Mouse (Mus musculus): Measurements from ENCODE around the gene Vav3. TPM values are rescaled to one million over a fixed set of nuclear protein-coding genes. Genes with fewer than 3 reads are reported as not detected.

The Vav3 gene
- polyA plus RNA-seq, 2 experiments = 10.8 to 33.0 TPM

GRCm38 (mm10) chr3:109496461-109496860, 156.0 kb downstream of the Vav3 start:
- no peak overlapping the region for H3K9ac ChIP-seq (ENCODE audit: low read depth, low read length, severe bottlenecking)
- TF ChIP-seq POLR2A (IDR thresholded peaks at IDR 0.05; ENCODE audit: borderline replicate concordance, extremely low read depth, insufficient read depth, insufficient read length) = no peak
- H3K27me3 ChIP-seq (ENCODE audit: control insufficient read depth, insufficient read depth, low read length) = no peaks in the 10 kb centered on the region
- WGBS = 48% methylated on average over 5 of the region's 5 CpGs
- H3K4me3 ChIP-seq (replicated peaks; ENCODE audit: low read length) = no peak overlapping the region
- no peaks in the 10 kb centered on the region for H3K9me3 ChIP-seq (ENCODE audit: control insufficient read depth, low read length)
- H3K4me1 ChIP-seq (ENCODE audit: control insufficient read depth, insufficient read depth, low read length) = no peaks in the 10 kb centered on the region
- H3K27ac ChIP-seq (replicated peaks; ENCODE audit: low read depth, low read length) = no peak overlapping the region
- H3K36me3 ChIP-seq (ENCODE audit: control insufficient read depth, insufficient read depth, low read length) = no peaks in the 10 kb centered on the region
- H3K4me2 ChIP-seq (replicated peaks; ENCODE audit: low read depth, low read length, severe bottlenecking) = no peak overlapping the region
- DNase-seq (ENCODE audit: low spot score) = no peak
- ATAC-seq (ENCODE audit: low FRiP score, low read depth) = 0 out of 2 replicates have a peak, but pooled peaks have one; percentile 37

DNA sequence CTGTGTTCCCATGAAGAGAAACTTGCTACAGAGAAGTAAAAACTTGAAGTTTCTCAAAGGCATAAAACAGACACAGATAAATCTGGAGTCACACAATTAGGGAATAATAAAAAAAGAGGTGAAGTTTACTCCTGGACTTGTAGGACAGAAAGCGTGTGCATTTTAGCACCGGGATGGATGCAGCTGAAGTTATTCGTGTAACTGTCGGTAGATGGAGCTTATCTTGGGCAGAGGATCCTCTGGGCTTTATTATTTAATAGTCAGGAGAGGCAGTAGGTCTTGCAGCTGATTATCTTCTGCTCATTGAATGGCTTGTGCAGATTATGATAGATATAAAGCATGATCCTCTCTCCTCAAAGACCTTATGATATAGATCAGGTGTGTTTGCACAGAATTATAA, 156.6 kb downstream of the Vav3 start:
- ATAC-seq (ENCODE audit: low FRiP score, low read depth) (no peak), DNase-seq (ENCODE audit: low spot score) (no peak)
- no peak overlapping the region for H3K9ac ChIP-seq (ENCODE audit: low read depth, low read length, severe bottlenecking)
- H3K27ac ChIP-seq (replicated peaks; ENCODE audit: low read depth, low read length) = no peak overlapping the region
- H3K4me2 ChIP-seq (replicated peaks; ENCODE audit: low read depth, low read length, severe bottlenecking) = no peak overlapping the region
- no peak for TF ChIP-seq POLR2A (IDR thresholded peaks at IDR 0.05; ENCODE audit: borderline replicate concordance, extremely low read depth, insufficient read depth, insufficient read length)
- no peaks in the 10 kb centered on the region for H3K4me1 ChIP-seq (ENCODE audit: control insufficient read depth, insufficient read depth, low read length)
- WGBS = 72% methylated on average over 4 of the region's 4 CpGs
- no peaks in the 10 kb centered on the region for H3K36me3 ChIP-seq (ENCODE audit: control insufficient read depth, insufficient read depth, low read length)
- no peak overlapping the region for H3K4me3 ChIP-seq (replicated peaks; ENCODE audit: low read length)
- H3K9me3 ChIP-seq (ENCODE audit: control insufficient read depth, low read length) = no peaks in the 10 kb centered on the region
- H3K27me3 ChIP-seq (ENCODE audit: control insufficient read depth, insufficient read depth, low read length) = no peaks in the 10 kb centered on the region

GRCm38 (mm10) chr3:109499861-109500456, 159.5 kb downstream of the Vav3 start:
- Histone ChIP-seq H3K4me3 (replicated peaks; ENCODE audit: low read length) (no peak overlapping the region), H3K27ac (replicated peaks; ENCODE audit: low read depth, low read length) (no peak overlapping the region), H3K9me3 (ENCODE audit: control insufficient read depth, low read length) (no peaks in the 10 kb centered on the region), H3K9ac (ENCODE audit: low read depth, low read length, severe bottlenecking) (no peak overlapping the region), H3K4me2 (replicated peaks; ENCODE audit: low read depth, low read length, severe bottlenecking) (no peak overlapping the region), H3K27me3 (ENCODE audit: control insufficient read depth, insufficient read depth, low read length) (no peaks in the 10 kb centered on the region), H3K4me1 (ENCODE audit: control insufficient read depth, insufficient read depth, low read length) (no peaks in the 10 kb centered on the region), H3K36me3 (ENCODE audit: control insufficient read depth, insufficient read depth, low read length) (no peaks in the 10 kb centered on the region)
- TF ChIP-seq POLR2A (IDR thresholded peaks at IDR 0.05; ENCODE audit: borderline replicate concordance, extremely low read depth, insufficient read depth, insufficient read length) = no peak
- ATAC-seq (ENCODE audit: low FRiP score, low read depth) (no peak), DNase-seq (ENCODE audit: low spot score) (no peak)
- WGBS = 93% methylated on average over 1 of the region's 1 CpGs

DNA sequence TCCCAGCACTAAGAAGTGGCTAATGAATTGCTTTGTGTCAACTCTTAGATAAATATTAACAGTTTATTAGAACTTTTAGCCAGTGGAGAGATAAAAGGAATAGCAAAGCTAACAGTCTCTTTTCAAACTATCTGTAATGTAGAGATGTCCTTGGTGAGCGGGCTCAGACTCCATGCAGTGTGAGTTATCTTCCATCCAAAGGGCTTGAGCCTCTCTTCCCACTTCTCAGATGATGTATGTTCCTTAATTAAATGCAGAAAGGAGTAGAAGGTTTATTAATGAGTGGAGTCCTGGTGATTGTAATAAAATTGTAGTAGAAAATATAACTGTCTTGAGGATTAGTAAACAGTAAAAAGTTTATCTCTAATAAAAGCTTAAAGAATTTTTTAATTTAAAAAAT, 169.3 kb downstream of the Vav3 start:
- no peak for ATAC-seq (ENCODE audit: low FRiP score, low read depth)
- no peaks in the 10 kb centered on the region for H3K4me1 ChIP-seq (ENCODE audit: control insufficient read depth, insufficient read depth, low read length)
- DNase-seq (ENCODE audit: low spot score) = no peak
- H3K27ac ChIP-seq (replicated peaks; ENCODE audit: low read depth, low read length) = no peak overlapping the region
- 80% methylated on average over 1 of the region's 1 CpGs for WGBS
- no peak overlapping the region for H3K9ac ChIP-seq (ENCODE audit: low read depth, low read length, severe bottlenecking)
- TF ChIP-seq POLR2A (IDR thresholded peaks at IDR 0.05; ENCODE audit: borderline replicate concordance, extremely low read depth, insufficient read depth, insufficient read length) = no peak
- no peak overlapping the region for H3K4me2 ChIP-seq (replicated peaks; ENCODE audit: low read depth, low read length, severe bottlenecking)
- no peak overlapping the region for H3K4me3 ChIP-seq (replicated peaks; ENCODE audit: low read length)
- H3K36me3 ChIP-seq (ENCODE audit: control insufficient read depth, insufficient read depth, low read length) = no peaks in the 10 kb centered on the region
- H3K9me3 ChIP-seq (ENCODE audit: control insufficient read depth, low read length) = no peaks in the 10 kb centered on the region
- H3K27me3 ChIP-seq (ENCODE audit: control insufficient read depth, insufficient read depth, low read length) = no peaks in the 10 kb centered on the region

DNA sequence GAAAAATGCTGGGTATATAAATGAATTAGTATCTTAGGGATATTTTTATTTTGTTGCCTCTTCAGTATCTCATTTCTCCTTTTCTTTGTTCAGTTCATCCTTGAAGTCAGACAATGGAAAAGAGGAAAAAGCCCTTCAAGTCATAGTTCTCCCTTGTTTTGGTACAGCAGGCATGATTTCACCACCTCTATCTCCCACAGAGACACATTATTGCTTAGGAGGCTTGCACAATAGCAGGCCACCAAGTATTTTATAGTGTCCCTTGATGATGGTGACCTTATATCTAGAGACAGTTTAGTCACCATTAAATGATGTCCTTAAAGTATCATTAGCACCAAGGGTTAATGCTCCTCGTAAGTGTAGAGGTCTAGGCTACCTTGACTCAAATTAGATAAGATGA, 171.4 kb downstream of the Vav3 start:
- Histone ChIP-seq H3K4me2 (replicated peaks; ENCODE audit: low read depth, low read length, severe bottlenecking) (no peak overlapping the region), H3K4me1 (ENCODE audit: control insufficient read depth, insufficient read depth, low read length) (no peaks in the 10 kb centered on the region), H3K9ac (ENCODE audit: low read depth, low read length, severe bottlenecking) (no peak overlapping the region), H3K27ac (replicated peaks; ENCODE audit: low read depth, low read length) (no peak overlapping the region), H3K9me3 (ENCODE audit: control insufficient read depth, low read length) (no peaks in the 10 kb centered on the region), H3K4me3 (replicated peaks; ENCODE audit: low read length) (no peak overlapping the region), H3K36me3 (ENCODE audit: control insufficient read depth, insufficient read depth, low read length) (no peaks in the 10 kb centered on the region), H3K27me3 (ENCODE audit: control insufficient read depth, insufficient read depth, low read length) (no peaks in the 10 kb centered on the region)
- DNase-seq (ENCODE audit: low spot score) (no peak), ATAC-seq (ENCODE audit: low FRiP score, low read depth) (no peak)
- 61% methylated on average over 1 of the region's 1 CpGs for WGBS
- TF ChIP-seq POLR2A (IDR thresholded peaks at IDR 0.05; ENCODE audit: borderline replicate concordance, extremely low read depth, insufficient read depth, insufficient read length) = no peak

DNA sequence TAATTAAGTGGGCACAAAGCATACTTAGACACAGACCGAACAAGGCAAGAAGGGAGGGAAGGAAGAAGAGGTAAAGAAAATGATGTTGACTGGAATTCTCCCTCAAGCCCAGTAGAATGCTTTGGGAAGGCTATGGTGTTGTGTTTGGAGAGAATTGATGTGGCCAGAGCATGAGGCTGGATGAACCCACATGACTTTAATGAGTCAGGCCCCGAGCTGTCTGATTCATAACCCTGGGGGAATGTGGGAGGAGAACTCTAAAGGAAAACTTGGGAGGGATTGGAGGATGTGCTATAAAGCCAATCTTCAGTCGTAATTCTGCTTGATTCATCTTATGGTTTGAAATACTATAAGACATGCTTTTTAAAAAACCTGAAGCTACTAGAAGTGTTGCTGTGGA, 175.0 kb downstream of the Vav3 start:
- 71% methylated on average over 3 of the region's 3 CpGs for WGBS
- Histone ChIP-seq H3K27ac (replicated peaks; ENCODE audit: low read depth, low read length) (no peak overlapping the region), H3K9ac (ENCODE audit: low read depth, low read length, severe bottlenecking) (no peak overlapping the region), H3K9me3 (ENCODE audit: control insufficient read depth, low read length) (no peaks in the 10 kb centered on the region), H3K4me1 (ENCODE audit: control insufficient read depth, insufficient read depth, low read length) (no peaks in the 10 kb centered on the region), H3K4me3 (replicated peaks; ENCODE audit: low read length) (no peak overlapping the region), H3K36me3 (ENCODE audit: control insufficient read depth, insufficient read depth, low read length) (no peaks in the 10 kb centered on the region), H3K4me2 (replicated peaks; ENCODE audit: low read depth, low read length, severe bottlenecking) (no peak overlapping the region), H3K27me3 (ENCODE audit: control insufficient read depth, insufficient read depth, low read length) (no peaks in the 10 kb centered on the region)
- DNase-seq (ENCODE audit: low spot score) (no peak), ATAC-seq (ENCODE audit: low FRiP score, low read depth) (no peak)
- no peak for TF ChIP-seq POLR2A (IDR thresholded peaks at IDR 0.05; ENCODE audit: borderline replicate concordance, extremely low read depth, insufficient read depth, insufficient read length)

Measured in limb, embryonic 14.5 days (tissue).